Mouse (Mus musculus) heart, adult 2 months (tissue): Measurements from ENCODE around the gene Lrch4. TPM values are rescaled to one million over a fixed set of nuclear protein-coding genes. Genes with fewer than 3 reads are reported as not detected.

Experiments used
- DNase-seq, 2 experiments: peaks; one replicate each; pipeline ENCODE4 v3.0.0; 2021
- H3K27ac ChIP-seq: fragments of 200-600 bp; 2 replicates; pipeline ENCODE4 v1.8.1; 2022
- H3K27me3 ChIP-seq: fragments of 200-500 bp; 2 replicates; pipeline ENCODE4 v1.6.1; 2012; ENCODE audit warnings: mild to moderate bottlenecking, low read length, inconsistent platforms, mixed read lengths; ENCODE audit not compliant: control insufficient read depth, insufficient read depth
- H3K36me3 ChIP-seq: fragments of 200-500 bp; 2 replicates; pipeline ENCODE4 v1.6.1; 2012; ENCODE audit warnings: low read length, inconsistent platforms; ENCODE audit not compliant: control insufficient read depth, insufficient read depth
- H3K4me1 ChIP-seq: fragments of 200-500 bp; 2 replicates; pipeline ENCODE4 v1.6.1; 2011; ENCODE audit warnings: low read length; ENCODE audit not compliant: control insufficient read depth, insufficient read depth
- H3K4me3 ChIP-seq: fragments of 200-600 bp; 2 replicates; pipeline ENCODE4 v1.8.1; 2022
- H3K79me2 ChIP-seq: fragments of 200-500 bp; replicated peaks from 2 replicates; pipeline ENCODE4 v1.6.1; 2012; ENCODE audit warnings: mild to moderate bottlenecking, inconsistent platforms, low read length, moderate library complexity, mixed read lengths; ENCODE audit not compliant: control insufficient read depth, insufficient read depth
- H3K9ac ChIP-seq: fragments of 200-500 bp; 2 replicates; pipeline ENCODE4 v1.6.1; 2012; ENCODE audit warnings: low read depth, mild to moderate bottlenecking, control low read depth, inconsistent platforms, low read length, mixed read lengths
- CTCF ChIP-seq: fragments of 200-600 bp; IDR thresholded peaks from 2 replicates; pipeline ENCODE4 v1.8.1; 2022; ENCODE audit warnings: antibody characterized with exemption, mild to moderate bottlenecking, moderate library complexity
- EP300 ChIP-seq: fragments of 200-500 bp; IDR thresholded peaks from 2 replicates; pipeline ENCODE4 v1.6.1; 2011; ENCODE audit warnings: low read depth, low read length, control low read depth; ENCODE audit not compliant: insufficient read depth
- POLR2A ChIP-seq: fragments of 200-500 bp; IDR thresholded peaks from 2 replicates; pipeline ENCODE4 v1.6.1; 2011; ENCODE audit warnings: mild to moderate bottlenecking, low read depth, low read length, control low read depth; ENCODE audit not compliant: insufficient read depth
- WGBS: fragments of 180-500 bp; shearing (Covaris S2); methylation state at CpG from one replicate; pipeline ENCODE4 v1.1.7; 2018; 5-methylcytosine and 5-hydroxymethylcytosine counted together
- intact Hi-C: fragments of 180-260 bp; cut with DNase I; formaldehyde crosslinking; loops from one replicate; pipeline ENCODE4 v1.15.1; 2025
- polyA plus RNA-seq: library from polyadenylated mRNA; depleted of rRNA; stranded (reverse); fragments of >200 nt; gene quantifications from 2 replicates; pipeline ENCODE4 v1.2.3, GENCODE M21; 2012
- total RNA-seq, 2 experiments: library from RNA; stranded (reverse); gene quantifications; 2 replicates each; pipeline ENCODE4 v1.2.3; 2021

Lrch4 gene
- total and polyA plus RNA-seq, 3 experiments: 17.1 to 29.1 (median 20.0) TPM

GRCm38 (mm10) chr5:137630602-137631001 lies 1.7 kb downstream of the Lrch4 start:
- H3K79me2 ChIP-seq: no peaks in the 10 kb centered on the region; the same call in none of the 2 replicates
- peak overlapping the region; percentile 67 for H3K4me3 ChIP-seq
- H3K27ac ChIP-seq: peak overlapping the region; percentile 94
- H3K9ac ChIP-seq: peak overlapping the region; percentile 62
- DNase-seq: peak; percentile 65 to 74
- H3K4me1 ChIP-seq: peaks cover 12% of the 10 kb centered on the region
- intact Hi-C loops: no loop called here
- WGBS: 18% methylated on average over 3 of the region's 3 CpGs
- TF ChIP-seq CTCF (no peak), POLR2A (0 out of 2 replicates have a peak, but pooled peaks have one; percentile 14), EP300 (no peak)
- no peaks in the 10 kb centered on the region for H3K27me3 ChIP-seq
- H3K36me3 ChIP-seq: no peaks in the 10 kb centered on the region

- peak overlapping the region; percentile 24; the same call in 1 of the 2 replicates for H3K4me3 ChIP-seq
- 22% methylated on average over 9 of the region's 9 CpGs for WGBS
- DNase-seq: peak; percentile 50 to 77
- intact Hi-C loops: no loop called here
- no peaks in the 10 kb centered on the region for H3K27me3 ChIP-seq
- peak overlapping the region; percentile 62 for H3K9ac ChIP-seq
- H3K36me3 ChIP-seq: no peaks in the 10 kb centered on the region
- H3K27ac ChIP-seq: peak overlapping the region; percentile 94
- H3K79me2 ChIP-seq: no peaks in the 10 kb centered on the region; the same call in none of the 2 replicates
- TF ChIP-seq EP300: 0 out of 2 replicates have a peak, but pooled peaks have one; percentile 10
- TF ChIP-seq POLR2A: 0 out of 2 replicates have a peak, but pooled peaks have one; percentile 5
- no peak for TF ChIP-seq CTCF
- H3K4me1 ChIP-seq: peaks cover 12% of the 10 kb centered on the region
Observed at GRCm38 (mm10) chr5:137631171-137631570, 2.2 kb downstream of the Lrch4 start.

- H3K27me3 ChIP-seq: no peaks in the 10 kb centered on the region
- intact Hi-C loops: no loop called here
- TF ChIP-seq EP300: no peak
- no peak for TF ChIP-seq CTCF
- no peak for TF ChIP-seq POLR2A
- no peak overlapping the region for H3K9ac ChIP-seq
- no peaks in the 10 kb centered on the region; the same call in none of the 2 replicates for H3K79me2 ChIP-seq
- WGBS: 36% methylated on average over 4 of the region's 4 CpGs
- H3K36me3 ChIP-seq: no peaks in the 10 kb centered on the region
- H3K4me3 ChIP-seq: peak overlapping the region; percentile 24; the same call in 1 of the 2 replicates
- H3K27ac ChIP-seq: peak overlapping the region; percentile 94
- no peak for DNase-seq
- peaks cover 12% of the 10 kb centered on the region for H3K4me1 ChIP-seq
Observed at GRCm38 (mm10) chr5:137631591-137631990, 2.7 kb downstream of the Lrch4 start.

- no peak for DNase-seq
- TF ChIP-seq EP300 (no peak), CTCF (no peak), POLR2A (no peak)
- Histone ChIP-seq H3K79me2 (no peaks in the 10 kb centered on the region; the same call in none of the 2 replicates), H3K9ac (no peak overlapping the region), H3K27ac (no peak overlapping the region), H3K27me3 (no peaks in the 10 kb centered on the region), H3K4me1 (peaks cover 10% of the 10 kb centered on the region), H3K36me3 (no peaks in the 10 kb centered on the region), H3K4me3 (no peak overlapping the region)
- 63% methylated on average over 12 of the region's 12 CpGs for WGBS
- intact Hi-C loops: no loop called here
Observed at GRCm38 (mm10) chr5:137633397-137634084, 4.6 kb downstream of the Lrch4 start.

- Histone ChIP-seq H3K9ac (no peak overlapping the region), H3K27me3 (no peaks in the 10 kb centered on the region), H3K36me3 (no peaks in the 10 kb centered on the region), H3K79me2 (no peaks in the 10 kb centered on the region), H3K4me1 (no peaks in the 10 kb centered on the region), H3K27ac (no peak overlapping the region), H3K4me3 (no peak overlapping the region)
- intact Hi-C loops: no loop called here
- peak in 1 of 2 experiments; percentile 19 for DNase-seq
- no peak for TF ChIP-seq POLR2A
- TF ChIP-seq CTCF: no peak
- TF ChIP-seq EP300: no peak
- 64% methylated on average over 7 of the region's 7 CpGs for WGBS
Observed at GRCm38 (mm10) chr5:137639472-137639871, 10.6 kb downstream of the Lrch4 start.

- Histone ChIP-seq H3K36me3 (no peaks in the 10 kb centered on the region), H3K9ac (no peak within 1 kb of the TSS), H3K79me2 (no peaks in the 10 kb centered on the region), H3K27ac (no peak within 1 kb of the TSS), H3K27me3 (no peaks in the 10 kb centered on the region), H3K4me3 (no peak within 1 kb of the TSS), H3K4me1 (no peaks in the 10 kb centered on the region)
- peak in 1 of 2 experiments; percentile 50 for DNase-seq
- intact Hi-C loops: no loop called here
- WGBS: 83% methylated on average over 19 of the region's 19 CpGs
- TF ChIP-seq CTCF (peak; percentile 62), POLR2A (no peak), EP300 (no peak)
Observed at GRCm38 (mm10) chr5:137641054-137641453, 12.1 kb downstream of the Lrch4 start, which contains the start of gene Sap25. Gene Sap25, plus strand, starts transcription at chr5:137641334.
